Mouse (Mus musculus): ENCODE results near the gene Nudt6. TPM values are rescaled to one million over a fixed set of nuclear protein-coding genes. Genes with fewer than 3 reads are reported as not detected.

The Nudt6 gene
- 3.0 and 4.0 TPM in 2 replicates for total RNA-seq (2012; rRNA removed)

- in situ Hi-C loops (cut with MboI; ENCODE audit: low sequenced_read_pairs in 2 of 2, unreplicated experiment in 2 of 2), result no loop called here
- H3K4me1 ChIP-seq (ENCODE audit: control insufficient read depth in 2 of 2, insufficient read depth in 2 of 2, low read length in 2 of 2, poor library complexity in 1 of 2), result peaks cover 0 to 3% of the 10 kb centered on the region in 2 experiments; a peak in 3 of 4 replicates
- no peaks in the 10 kb centered on the region for H3K9me3 ChIP-seq (ENCODE audit: control insufficient read depth, insufficient read depth, low read depth, low read length)
- TF ChIP-seq ZC3H11A (IDR thresholded peaks at IDR 0.05; ENCODE audit: borderline replicate concordance, low read depth, low read length), result no peak
- TF ChIP-seq HCFC1 (IDR thresholded peaks at IDR 0.05; ENCODE audit: borderline replicate concordance, insufficient read depth, low read length), result peak; percentile 79
- peak; percentile 47; the same call in 1 of the 2 replicates for TF ChIP-seq CHD2 (IDR thresholded peaks at IDR 0.05; ENCODE audit: low read depth, low read length)
- H3K4me3 ChIP-seq (ENCODE audit: insufficient read depth in 1 of 2, low read depth in 1 of 2, low read length in 2 of 2, poor library complexity in 1 of 2, severe bottlenecking in 1 of 2), result peak within 1 kb of the TSS; percentile 92 to 99
- DNase-seq (ENCODE audit: low read depth, low spot score), result peak; percentile 79
- H3K36me3 ChIP-seq (ENCODE audit: control insufficient read depth, insufficient read depth, low read length, poor library complexity, severe bottlenecking), result no peaks in the 10 kb centered on the region; the same call in 1 of the 2 replicates
- peak within 1 kb of the TSS; percentile 92 for H3K9ac ChIP-seq (ENCODE audit: insufficient read depth, low read depth, low read length, poor library complexity, severe bottlenecking)
- peak within 1 kb of the TSS; percentile 86 for H3K27ac ChIP-seq (ENCODE audit: insufficient read depth, low read depth, low read length, poor library complexity, severe bottlenecking)
Observed at GRCm38 (mm10) chr3:37420072-37420471, at the start of gene Nudt6. Gene Nudt6, minus strand, starts transcription at chr3:37420211.

GRCm38 (mm10) chr3:37469353-37469752 is 49.3 kb upstream of the Nudt6 start:
- H3K4me3 ChIP-seq (ENCODE audit: insufficient read depth in 1 of 2, low read depth in 1 of 2, low read length in 2 of 2, poor library complexity in 1 of 2, severe bottlenecking in 1 of 2), result no peak overlapping the region
- no peak overlapping the region for H3K9ac ChIP-seq (ENCODE audit: insufficient read depth, low read depth, low read length, poor library complexity, severe bottlenecking)
- H3K36me3 ChIP-seq (ENCODE audit: control insufficient read depth, insufficient read depth, low read length, poor library complexity, severe bottlenecking), result no peaks in the 10 kb centered on the region
- in situ Hi-C loops (cut with MboI; ENCODE audit: low sequenced_read_pairs in 2 of 2, unreplicated experiment in 2 of 2), result no loop called here
- no peaks in the 10 kb centered on the region for H3K4me1 ChIP-seq (ENCODE audit: control insufficient read depth in 2 of 2, insufficient read depth in 2 of 2, low read length in 2 of 2, poor library complexity in 1 of 2)
- TF ChIP-seq HCFC1 (IDR thresholded peaks at IDR 0.05; ENCODE audit: borderline replicate concordance, insufficient read depth, low read length) (no peak), ZC3H11A (IDR thresholded peaks at IDR 0.05; ENCODE audit: borderline replicate concordance, low read depth, low read length) (no peak), ZNF384 (IDR thresholded peaks at IDR 0.05; ENCODE audit: low read depth, low read length) (no peak), MAFK (IDR thresholded peaks at IDR 0.05; ENCODE audit: insufficient read depth, low read depth, low read length) (no peak), CHD2 (IDR thresholded peaks at IDR 0.05; ENCODE audit: low read depth, low read length) (no peak)
- DNase-seq (ENCODE audit: low read depth, low spot score), result no peak
- no peak overlapping the region for H3K27ac ChIP-seq (ENCODE audit: insufficient read depth, low read depth, low read length, poor library complexity, severe bottlenecking)
- no peaks in the 10 kb centered on the region for H3K9me3 ChIP-seq (ENCODE audit: control insufficient read depth, insufficient read depth, low read depth, low read length)

GRCm38 (mm10) chr3:37468170-37468569 is 48.2 kb upstream of the Nudt6 start:
- in situ Hi-C loops (cut with MboI; ENCODE audit: low sequenced_read_pairs in 2 of 2, unreplicated experiment in 2 of 2), result no loop called here
- Histone ChIP-seq H3K4me1 (ENCODE audit: control insufficient read depth in 2 of 2, insufficient read depth in 2 of 2, low read length in 2 of 2, poor library complexity in 1 of 2) (no peaks in the 10 kb centered on the region), H3K9ac (ENCODE audit: insufficient read depth, low read depth, low read length, poor library complexity, severe bottlenecking) (no peak overlapping the region), H3K4me3 (ENCODE audit: insufficient read depth in 1 of 2, low read depth in 1 of 2, low read length in 2 of 2, poor library complexity in 1 of 2, severe bottlenecking in 1 of 2) (no peak overlapping the region), H3K27ac (ENCODE audit: insufficient read depth, low read depth, low read length, poor library complexity, severe bottlenecking) (no peak overlapping the region), H3K36me3 (ENCODE audit: control insufficient read depth, insufficient read depth, low read length, poor library complexity, severe bottlenecking) (no peaks in the 10 kb centered on the region), H3K9me3 (ENCODE audit: control insufficient read depth, insufficient read depth, low read depth, low read length) (no peaks in the 10 kb centered on the region)
- TF ChIP-seq ZNF384 (IDR thresholded peaks at IDR 0.05; ENCODE audit: low read depth, low read length) (no peak), HCFC1 (IDR thresholded peaks at IDR 0.05; ENCODE audit: borderline replicate concordance, insufficient read depth, low read length) (no peak), CHD2 (IDR thresholded peaks at IDR 0.05; ENCODE audit: low read depth, low read length) (no peak), ZC3H11A (IDR thresholded peaks at IDR 0.05; ENCODE audit: borderline replicate concordance, low read depth, low read length) (no peak), MAFK (IDR thresholded peaks at IDR 0.05; ENCODE audit: insufficient read depth, low read depth, low read length) (no peak)
- DNase-seq (ENCODE audit: low read depth, low spot score), result no peak

- Histone ChIP-seq H3K9me3 (ENCODE audit: control insufficient read depth, insufficient read depth, low read depth, low read length) (no peaks in the 10 kb centered on the region), H3K4me3 (ENCODE audit: insufficient read depth in 1 of 2, low read depth in 1 of 2, low read length in 2 of 2, poor library complexity in 1 of 2, severe bottlenecking in 1 of 2) (no peak overlapping the region), H3K4me1 (ENCODE audit: control insufficient read depth in 2 of 2, insufficient read depth in 2 of 2, low read length in 2 of 2, poor library complexity in 1 of 2) (no peaks in the 10 kb centered on the region), H3K36me3 (ENCODE audit: control insufficient read depth, insufficient read depth, low read length, poor library complexity, severe bottlenecking) (no peaks in the 10 kb centered on the region), H3K9ac (ENCODE audit: insufficient read depth, low read depth, low read length, poor library complexity, severe bottlenecking) (no peak overlapping the region), H3K27ac (ENCODE audit: insufficient read depth, low read depth, low read length, poor library complexity, severe bottlenecking) (no peak overlapping the region)
- TF ChIP-seq HCFC1 (IDR thresholded peaks at IDR 0.05; ENCODE audit: borderline replicate concordance, insufficient read depth, low read length), result no peak
- no peak for TF ChIP-seq CHD2 (IDR thresholded peaks at IDR 0.05; ENCODE audit: low read depth, low read length)
- no peak for DNase-seq (ENCODE audit: low read depth, low spot score)
- in situ Hi-C loops (cut with MboI; ENCODE audit: low sequenced_read_pairs in 2 of 2, unreplicated experiment in 2 of 2), result no loop called here
Observed at GRCm38 (mm10) chr3:37455992-37456391, 36.0 kb upstream of the Nudt6 start.

- no peaks in the 10 kb centered on the region for H3K9me3 ChIP-seq (ENCODE audit: control insufficient read depth, insufficient read depth, low read depth, low read length)
- in situ Hi-C loops (cut with MboI; ENCODE audit: low sequenced_read_pairs in 2 of 2, unreplicated experiment in 2 of 2), result no loop called here
- H3K27ac ChIP-seq (ENCODE audit: insufficient read depth, low read depth, low read length, poor library complexity, severe bottlenecking), result no peak overlapping the region
- no peak overlapping the region for H3K9ac ChIP-seq (ENCODE audit: insufficient read depth, low read depth, low read length, poor library complexity, severe bottlenecking)
- no peaks in the 10 kb centered on the region for H3K4me1 ChIP-seq (ENCODE audit: control insufficient read depth in 2 of 2, insufficient read depth in 2 of 2, low read length in 2 of 2, poor library complexity in 1 of 2)
- no peak for TF ChIP-seq CHD2 (IDR thresholded peaks at IDR 0.05; ENCODE audit: low read depth, low read length)
- TF ChIP-seq MAFK (IDR thresholded peaks at IDR 0.05; ENCODE audit: insufficient read depth, low read depth, low read length), result no peak
- TF ChIP-seq HCFC1 (IDR thresholded peaks at IDR 0.05; ENCODE audit: borderline replicate concordance, insufficient read depth, low read length), result no peak
- no peak for TF ChIP-seq ZC3H11A (IDR thresholded peaks at IDR 0.05; ENCODE audit: borderline replicate concordance, low read depth, low read length)
- no peak for TF ChIP-seq ZNF384 (IDR thresholded peaks at IDR 0.05; ENCODE audit: low read depth, low read length)
- DNase-seq (ENCODE audit: low read depth, low spot score), result no peak
- H3K36me3 ChIP-seq (ENCODE audit: control insufficient read depth, insufficient read depth, low read length, poor library complexity, severe bottlenecking), result peaks cover 2% of the 10 kb centered on the region; the same call in 1 of the 2 replicates
- no peak overlapping the region for H3K4me3 ChIP-seq (ENCODE audit: insufficient read depth in 1 of 2, low read depth in 1 of 2, low read length in 2 of 2, poor library complexity in 1 of 2, severe bottlenecking in 1 of 2)
Observed at GRCm38 (mm10) chr3:37443409-37443808, 23.4 kb upstream of the Nudt6 start.
